Mouse (Mus musculus) 416B (cell line): ENCODE data around the gene Spc24.

ENCODE experiments used
- DNase-seq: peaks from one replicate; pipeline ENCODE4 v3.0.0; 2011; ENCODE audit warnings: low read depth

Gene Spc24

GRCm38 (mm10) chr9:21748491-21748890, 11.6 kb downstream of the Spc24 start:
- DNase-seq = no peak

GRCm38 (mm10) chr9:21748033-21748432, 12.1 kb downstream of the Spc24 start:
- no peak for DNase-seq

DNA sequence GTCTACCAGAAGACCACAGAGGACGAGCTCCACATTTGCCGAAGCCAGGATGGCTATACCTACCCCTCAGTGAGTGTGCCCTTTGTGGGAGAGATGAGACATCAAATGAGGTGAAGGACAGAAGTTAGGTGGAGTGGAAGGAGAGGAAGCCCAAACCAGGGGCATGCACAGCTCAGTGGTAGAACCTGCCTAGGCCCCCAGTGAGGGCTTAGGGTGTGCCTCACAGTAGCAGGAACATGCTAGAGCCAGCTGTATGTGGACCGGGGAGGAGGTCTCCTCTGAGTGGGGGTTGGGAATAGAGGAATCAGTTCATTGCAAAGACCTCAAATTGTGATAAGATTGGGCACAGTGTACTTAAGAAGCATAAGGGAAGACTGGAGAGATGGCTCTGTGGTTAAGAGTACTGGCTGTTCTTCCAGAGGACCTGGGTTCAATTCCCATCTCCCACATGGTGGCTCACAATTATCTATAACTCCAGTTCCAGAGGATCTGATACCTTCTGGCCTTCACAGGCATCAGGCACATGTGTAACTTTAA, 12.8 kb downstream of the Spc24 start:
- no peak for DNase-seq

DNA sequence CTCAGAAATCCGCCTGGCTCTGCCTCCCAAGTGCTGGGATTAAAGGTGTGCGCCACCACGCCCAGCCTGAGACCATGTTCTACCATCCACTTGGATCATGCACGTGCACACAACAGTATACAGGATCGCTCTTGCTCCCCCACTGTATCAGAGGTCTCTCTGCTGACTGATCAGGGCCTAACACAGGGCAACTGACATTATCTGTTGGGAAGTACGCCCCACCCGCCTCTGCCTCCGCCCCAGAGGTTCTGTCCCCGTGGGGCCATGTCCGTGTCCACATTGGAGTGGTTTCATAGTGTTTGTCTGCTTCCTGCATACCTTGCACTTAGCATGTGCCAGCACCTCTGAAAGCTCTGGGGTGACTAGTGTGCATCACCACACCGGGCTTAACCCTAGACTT, 18.6 kb downstream of the Spc24 start:
- no peak for DNase-seq

DNA sequence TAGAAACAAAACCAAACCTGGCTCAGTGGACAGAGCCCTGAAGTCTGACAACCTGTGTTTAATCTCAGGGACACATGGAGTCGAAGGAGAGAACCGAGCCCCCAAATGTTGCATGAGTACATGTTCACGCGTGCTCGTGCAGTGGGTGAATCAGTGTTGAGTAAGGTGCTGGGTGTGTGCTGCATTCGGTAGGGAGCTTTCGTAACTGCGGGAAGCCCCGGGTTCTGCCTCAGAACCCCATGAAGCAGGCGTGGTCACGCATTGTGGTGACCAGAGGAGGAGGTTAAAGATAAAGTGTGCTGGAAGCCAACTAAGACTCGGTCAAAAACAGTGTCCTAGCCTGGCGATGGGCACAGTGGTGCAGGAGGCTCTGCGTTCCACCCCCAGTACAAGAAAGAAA, 19.7 kb downstream of the Spc24 start:
- DNase-seq = peak; percentile 54

GRCm38 (mm10) chr9:21738776-21739175, 21.3 kb downstream of the Spc24 start:
- DNase-seq = no peak

GRCm38 (mm10) chr9:21737188-21737587, 22.9 kb downstream of the Spc24 start:
- DNase-seq = no peak

GRCm38 (mm10) chr9:21736580-21736979, 23.5 kb downstream of the Spc24 start:
- DNase-seq = no peak

GRCm38 (mm10) chr9:21735126-21735525, 25.0 kb downstream of the Spc24 start:
- no peak for DNase-seq

GRCm38 (mm10) chr9:21733989-21734388, 26.1 kb downstream of the Spc24 start:
- no peak for DNase-seq

- no peak for DNase-seq
Observed at GRCm38 (mm10) chr9:21733446-21733845, 26.7 kb downstream of the Spc24 start.

DNA sequence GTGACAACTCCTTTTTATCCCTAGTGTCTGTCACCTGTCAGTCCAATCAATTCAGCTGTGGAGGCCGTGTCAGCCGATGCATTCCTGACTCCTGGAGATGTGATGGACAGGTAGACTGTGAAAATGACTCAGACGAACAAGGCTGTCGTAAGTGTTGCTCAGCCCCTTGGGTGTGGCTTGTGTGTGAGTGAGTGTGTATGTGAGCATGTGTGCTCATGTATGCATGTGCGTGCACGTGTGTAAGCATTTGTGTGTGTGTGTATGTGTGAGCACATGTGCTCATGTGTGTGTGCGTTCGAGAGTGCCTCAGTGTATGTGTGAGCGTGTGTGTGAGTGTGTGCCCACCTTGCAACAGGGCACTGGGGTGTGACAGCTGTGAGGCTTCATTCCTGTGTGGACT, 27.8 kb downstream of the Spc24 start:
- DNase-seq = no peak

- DNase-seq = peak; percentile 92
Observed at GRCm38 (mm10) chr9:21729264-21729663, 30.8 kb downstream of the Spc24 start.

DNA sequence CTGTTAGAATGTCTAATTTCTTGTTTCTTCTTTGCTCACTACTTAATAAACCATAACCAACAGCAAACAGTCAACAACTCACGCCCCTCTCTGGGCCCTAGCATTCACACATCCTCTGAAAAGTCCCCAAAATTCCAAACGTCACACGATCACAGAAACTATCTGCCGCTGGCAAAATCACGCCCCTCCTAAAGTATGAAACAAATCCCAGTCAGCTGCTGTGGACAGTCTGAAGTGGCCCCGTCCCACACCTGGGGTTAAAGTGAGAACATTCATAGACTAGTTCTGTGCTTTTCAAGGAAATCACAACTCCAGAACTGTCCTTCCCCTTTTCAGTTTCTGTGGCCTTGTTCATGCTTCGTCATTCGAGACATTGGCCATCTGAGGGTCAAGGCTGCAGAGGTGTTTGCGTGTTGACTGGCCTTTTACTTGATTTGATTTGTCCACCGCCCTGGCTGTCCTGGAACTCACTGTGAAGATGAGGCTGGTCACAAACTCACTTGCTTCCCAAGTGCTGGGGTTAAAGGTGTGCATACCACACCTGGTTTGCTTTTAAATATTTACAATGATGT, 31.8 kb downstream of the Spc24 start:
- DNase-seq = peak; percentile 49

DNA sequence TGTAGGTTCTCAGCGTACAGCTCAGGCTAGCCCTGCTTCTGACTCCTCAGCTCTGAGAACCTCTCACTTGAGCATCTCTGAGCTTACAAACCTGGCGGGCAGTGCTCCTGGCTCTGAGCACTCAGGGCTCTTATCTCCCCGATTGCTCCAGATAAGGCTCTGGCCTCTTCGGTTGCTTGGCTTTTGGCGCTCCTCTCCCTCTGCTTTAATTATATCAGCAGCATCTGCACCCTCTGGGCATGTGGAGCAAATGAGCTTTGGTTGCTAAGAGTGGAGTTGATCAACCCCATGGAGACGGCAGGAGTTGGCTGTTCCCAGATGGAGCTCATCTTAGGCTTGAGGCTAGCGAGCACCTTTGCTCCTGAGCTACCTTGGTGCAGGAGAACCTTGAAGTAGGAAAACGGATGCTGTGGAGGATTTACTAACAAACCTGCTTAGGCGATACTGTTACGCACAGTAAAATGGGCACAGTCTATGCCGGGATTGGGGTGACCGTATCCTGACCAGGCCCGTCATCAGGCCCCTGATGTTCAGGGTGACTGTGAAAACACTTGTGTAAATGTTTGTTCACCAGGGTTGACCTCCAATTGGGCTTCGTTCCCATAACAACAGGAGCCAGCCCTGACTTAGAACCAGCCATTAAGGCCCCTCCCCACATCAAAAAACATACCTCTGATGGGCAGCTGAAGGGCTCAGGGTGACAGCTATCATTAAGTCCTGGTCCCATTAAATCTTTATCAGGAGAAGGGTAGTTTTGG, 33.7 kb downstream of the Spc24 start:
- no peak for DNase-seq

DNA sequence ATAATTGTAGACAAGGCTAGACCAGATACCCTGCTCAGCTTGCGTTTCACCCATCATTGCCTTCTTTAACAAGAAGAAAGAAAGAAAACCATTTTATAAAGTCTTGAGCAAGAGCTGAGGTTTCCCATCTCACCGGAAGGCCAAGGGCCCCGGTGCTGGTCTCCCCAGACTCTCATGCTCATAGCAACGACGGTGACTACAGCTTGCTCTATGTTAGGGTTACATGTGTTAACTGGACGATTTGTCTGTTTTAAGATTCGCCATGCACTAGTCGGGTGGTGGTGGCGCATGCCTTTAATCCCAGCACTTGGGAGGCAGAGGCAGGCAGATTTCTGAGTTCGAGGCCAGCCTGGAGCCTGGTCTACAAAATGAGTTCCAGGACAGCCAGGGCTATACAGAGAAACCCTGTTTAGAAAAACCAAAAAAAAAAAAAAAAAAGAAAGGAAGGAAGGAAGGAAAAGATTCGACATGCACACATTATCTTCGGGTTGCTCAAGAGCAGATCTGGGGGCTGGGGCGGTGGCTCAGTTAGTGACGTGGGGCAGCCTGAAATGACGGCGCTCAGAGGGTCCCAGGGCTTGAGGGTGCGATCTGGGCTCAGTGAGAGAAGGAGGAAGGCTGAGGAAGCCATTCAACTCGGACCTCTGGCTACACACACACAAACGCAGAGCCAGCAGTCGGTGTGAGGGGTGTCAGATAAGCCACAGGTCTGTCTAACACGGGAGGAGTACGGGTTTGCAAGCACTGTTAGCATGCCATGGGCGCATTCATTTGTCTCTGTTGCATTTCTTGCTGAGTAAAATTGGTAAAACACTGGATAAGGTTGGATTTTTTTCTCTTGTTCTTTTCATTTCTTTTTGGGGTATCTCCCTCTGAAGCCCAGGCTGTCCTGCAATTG, 34.6 kb downstream of the Spc24 start:
- peak; percentile 53 for DNase-seq

GRCm38 (mm10) chr9:21724147-21724536, 36.0 kb downstream of the Spc24 start:
- peak; percentile 96 for DNase-seq

- DNase-seq = peak; percentile 95
Observed at GRCm38 (mm10) chr9:21723377-21724146, 36.5 kb downstream of the Spc24 start, which contains the start of gene Ldlr. Gene Ldlr (plus strand): TSS chr9:21723483.

- DNase-seq = no peak
Observed at GRCm38 (mm10) chr9:21721036-21721435, 39.1 kb downstream of the Spc24 start.

DNA sequence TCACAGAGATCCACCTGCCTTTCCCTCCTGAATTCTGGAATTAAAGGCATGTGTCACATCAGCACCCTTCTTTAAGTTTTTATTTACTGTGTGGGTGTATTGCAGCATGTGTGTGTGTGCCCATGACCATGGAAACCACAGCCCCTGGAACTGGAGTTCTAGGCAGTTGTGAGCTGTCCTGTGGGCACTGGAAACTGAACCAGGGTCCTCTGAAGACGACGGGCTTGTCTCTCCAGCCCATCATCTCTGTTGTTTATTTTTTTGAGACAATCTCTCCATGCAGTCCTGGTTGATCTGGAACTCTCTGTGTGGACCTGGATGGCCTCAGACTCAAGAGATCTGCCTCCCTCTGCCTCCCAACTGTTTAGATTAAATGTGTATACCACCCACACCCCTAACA, 43.1 kb downstream of the Spc24 start:
- DNase-seq = no peak

DNA sequence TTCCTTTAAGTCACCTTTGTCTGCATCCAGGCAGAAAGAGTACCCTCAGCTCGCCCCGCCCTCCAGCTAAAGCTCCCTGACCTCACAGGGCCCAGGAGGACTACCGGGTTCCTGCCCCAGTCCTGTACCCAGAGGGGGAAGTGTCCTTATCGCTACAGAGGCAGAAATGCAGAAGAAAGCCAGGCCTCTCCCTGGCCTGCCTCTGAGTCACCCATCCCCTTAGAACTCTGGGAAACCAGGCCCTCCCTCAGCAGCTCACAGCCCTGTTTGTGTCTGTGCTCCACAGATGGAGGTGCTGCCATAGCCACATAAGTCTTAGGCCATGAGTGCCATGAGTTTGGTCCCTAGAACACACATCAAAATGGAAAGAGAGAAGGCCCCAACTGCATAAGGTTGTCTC, 44.8 kb downstream of the Spc24 start:
- DNase-seq = peak; percentile 93

- DNase-seq = no peak
Observed at GRCm38 (mm10) chr9:21709340-21709739, 50.8 kb downstream of the Spc24 start.
